Mouse (Mus musculus) lung, adult 2 months (tissue): ENCODE measurements around the gene Angpt4.

Source experiments
- CTCF ChIP-seq: fragments of 200-500 bp; IDR thresholded peaks from 2 replicates; pipeline ENCODE4 v1.5.1; 2011; ENCODE audit warnings: mild to moderate bottlenecking, low read length, control low read depth; ENCODE audit not compliant: insufficient read depth
- POLR2A ChIP-seq: fragments of 200-500 bp; IDR thresholded peaks from 2 replicates; pipeline ENCODE4 v1.6.1; 2011; ENCODE audit warnings: low read depth, mild to moderate bottlenecking, control low read depth, low read length, borderline replicate concordance; ENCODE audit errors: extremely low read depth

DNA sequence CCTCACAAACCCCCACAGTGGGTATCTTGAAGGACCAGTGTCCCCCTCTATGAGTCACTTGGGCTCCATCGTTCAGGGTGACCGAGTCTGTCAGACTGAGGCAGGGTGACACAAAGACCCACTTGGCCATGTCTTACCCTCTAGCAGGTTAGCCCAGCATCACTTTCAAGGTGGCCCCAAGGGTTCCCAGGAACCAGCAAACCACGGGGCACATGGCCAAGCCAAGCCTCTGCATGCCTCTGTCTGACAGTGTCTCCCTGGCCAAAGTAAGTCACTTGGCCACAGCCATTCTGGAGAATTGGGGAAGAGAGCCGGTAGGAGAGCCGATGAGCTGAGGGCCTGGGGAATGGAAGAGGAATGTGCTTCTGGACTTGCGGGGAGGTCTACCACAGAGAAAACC, 7.7 kb upstream of the Angpt4 start:
- TF ChIP-seq CTCF: no peak
- no peak for TF ChIP-seq POLR2A
